ENCODE assay signal across 9 mouse cellular contexts in genomic region chr13:107600331-107601131, GRCm38 (mm10).
DNase-seq lines count a peak whose midpoint lies in the region; ATAC-seq and TF ChIP-seq lines count a peak whose summit lies in the region.
"Had no signal": no experiment of that assay in that cellular context is flagged by ENCODE, and none has a peak within 500 bp of the region (broad histone marks: within the 10 kb centered on the region; RNA-seq: fewer than 3 reads in every experiment).

No protein-coding gene starts in this region.

- peak overlapping the region; percentile 38 for H3K4me2 ChIP-seq in embryonic facial prominence, embryonic 13.5 days
- peak overlapping the region; percentile 36 for H3K4me2 ChIP-seq in hindbrain, embryonic 12.5 days (replicated peaks)
- H3K4me2 ChIP-seq in limb, embryonic 14.5 days (replicated peaks; ENCODE audit: low read depth, low read length, severe bottlenecking), result peak overlapping the region; percentile 23; the same call in 1 of the 2 replicates
- peak overlapping the region; percentile 34 for H3K4me2 ChIP-seq in midbrain, embryonic 13.5 days (replicated peaks)

- no peaks in the 10 kb centered on the region for H3K36me3 ChIP-seq in embryonic facial prominence, embryonic 13.5 days
- H3K36me3 ChIP-seq in hindbrain, embryonic 12.5 days, result no peaks in the 10 kb centered on the region
- H3K36me3 ChIP-seq in limb, embryonic 14.5 days (ENCODE audit: control insufficient read depth, insufficient read depth, low read length), result no peaks in the 10 kb centered on the region
- H3K36me3 ChIP-seq in midbrain, embryonic 13.5 days, result no peaks in the 10 kb centered on the region

- peak; percentile 37; the same call in 1 of the 2 replicates for ATAC-seq in embryonic facial prominence, embryonic 13.5 days (ENCODE audit: insufficient number of reproducible peaks, insufficient read depth, low FRiP score, low TSS enrichment, low read depth)
- ATAC-seq in hindbrain, embryonic 12.5 days (ENCODE audit: low FRiP score), result peak; percentile 74
- ATAC-seq in limb, embryonic 14.5 days (ENCODE audit: low FRiP score, low read depth), result peak; percentile 41; the same call in 1 of the 2 replicates
- peak; percentile 76 for ATAC-seq in midbrain, embryonic 13.5 days
- ATAC-seq in monocyte, adult 5-6 weeks (replicated peaks; ENCODE audit: insufficient number of reproducible peaks, low FRiP score, low TSS enrichment, poor library complexity, severe bottlenecking), result no peak

- no peak for TF ChIP-seq POLR2A in limb, embryonic 14.5 days (IDR thresholded peaks at IDR 0.05; ENCODE audit: borderline replicate concordance, extremely low read depth, insufficient read depth, insufficient read length)

- WGBS in embryonic facial prominence, embryonic 13.5 days, result 35% methylated on average over 22 of the region's 22 CpGs
- WGBS in hindbrain, embryonic 12.5 days, result 16% methylated on average over 19 of the region's 22 CpGs
- WGBS in limb, embryonic 14.5 days, result 32% methylated on average over 21 of the region's 22 CpGs
- 31% methylated on average over 17 of the region's 22 CpGs for WGBS in midbrain, embryonic 13.5 days

- H3K27ac ChIP-seq in embryonic facial prominence, embryonic 13.5 days, result no peak overlapping the region
- no peak overlapping the region for H3K27ac ChIP-seq in hindbrain, embryonic 12.5 days
- H3K27ac ChIP-seq in limb, embryonic 14.5 days (replicated peaks; ENCODE audit: low read depth, low read length), result no peak overlapping the region
- no peak overlapping the region for H3K27ac ChIP-seq in midbrain, embryonic 13.5 days
- no peak overlapping the region for H3K27ac ChIP-seq in layer of hippocampus, adult 2 months

- DNase-seq in adrenal gland, adult 8-10 months, result peak; percentile 54
- DNase-seq in limb, embryonic 14.5 days (ENCODE audit: low spot score), result peak; percentile 22
- DNase-seq in left cerebral cortex, adult 11 months (ENCODE audit: low spot score), result no peak
- DNase-seq in layer of hippocampus, adult 2 months (ENCODE audit: low spot score in 2 of 2), result no peak

- peaks cover 8% of the 10 kb centered on the region; the same call in 1 of the 2 replicates for H3K27me3 ChIP-seq in embryonic facial prominence, embryonic 13.5 days
- H3K27me3 ChIP-seq in hindbrain, embryonic 12.5 days, result no peaks in the 10 kb centered on the region
- H3K27me3 ChIP-seq in limb, embryonic 14.5 days (ENCODE audit: control insufficient read depth, insufficient read depth, low read length), result no peaks in the 10 kb centered on the region
- H3K27me3 ChIP-seq in midbrain, embryonic 13.5 days, result 0 out of 2 replicates have a peak, but pooled peaks cover 2% of the 10 kb centered on the region

- H3K9me3 ChIP-seq in embryonic facial prominence, embryonic 13.5 days, result 0 out of 2 replicates have a peak, but pooled peaks cover 7% of the 10 kb centered on the region
- H3K9me3 ChIP-seq in hindbrain, embryonic 12.5 days (replicated peaks), result peaks cover 6% of the 10 kb centered on the region
- no peaks in the 10 kb centered on the region for H3K9me3 ChIP-seq in limb, embryonic 14.5 days (ENCODE audit: control insufficient read depth, low read length)
- H3K9me3 ChIP-seq in midbrain, embryonic 13.5 days, result peaks cover 6% of the 10 kb centered on the region; the same call in 1 of the 2 replicates

- no peak overlapping the region for H3K4me3 ChIP-seq in embryonic facial prominence, embryonic 13.5 days
- H3K4me3 ChIP-seq in hindbrain, embryonic 12.5 days, result no peak overlapping the region
- H3K4me3 ChIP-seq in limb, embryonic 14.5 days (replicated peaks; ENCODE audit: low read length), result no peak overlapping the region
- no peak overlapping the region for H3K4me3 ChIP-seq in midbrain, embryonic 13.5 days (replicated peaks)
- H3K4me3 ChIP-seq in layer of hippocampus, adult 2 months, result no peak overlapping the region; the same call in 1 of the 2 replicates
- H3K4me3 ChIP-seq: myocyte had no signal

- no peak overlapping the region for H3K9ac ChIP-seq in embryonic facial prominence, embryonic 13.5 days
- H3K9ac ChIP-seq in hindbrain, embryonic 12.5 days, result peak overlapping the region; percentile 32; the same call in 1 of the 2 replicates
- H3K9ac ChIP-seq in limb, embryonic 14.5 days (ENCODE audit: low read depth, low read length, severe bottlenecking), result 0 out of 2 replicates have a peak overlapping the region, but pooled peaks have one; percentile 2
- no peak overlapping the region for H3K9ac ChIP-seq in midbrain, embryonic 13.5 days (replicated peaks)

- peaks cover 8% of the 10 kb centered on the region; the same call in 1 of the 2 replicates for H3K4me1 ChIP-seq in embryonic facial prominence, embryonic 13.5 days
- H3K4me1 ChIP-seq in hindbrain, embryonic 12.5 days, result peaks cover 22% of the 10 kb centered on the region
- H3K4me1 ChIP-seq in limb, embryonic 14.5 days (ENCODE audit: control insufficient read depth, insufficient read depth, low read length), result no peaks in the 10 kb centered on the region
- H3K4me1 ChIP-seq in midbrain, embryonic 13.5 days (replicated peaks), result peaks cover 21% of the 10 kb centered on the region

- no peak for TF ChIP-seq CTCF in layer of hippocampus, adult 2 months (conservative IDR thresholded peaks at IDR 0.05)

Comparison
In these comparisons a context has a peak if more than half of its experiments do, and no peak if none do; other contexts are left out.
1. DNase-seq: peak in adrenal gland, adult 8-10 months (single experiment) and limb, embryonic 14.5 days (single experiment); none in left cerebral cortex, adult 11 months (single experiment) and layer of hippocampus, adult 2 months (0 of 2).
2. H3K9ac ChIP-seq: peak in hindbrain, embryonic 12.5 days (single experiment) and limb, embryonic 14.5 days (single experiment); none in embryonic facial prominence, embryonic 13.5 days (single experiment) and midbrain, embryonic 13.5 days (single experiment).
3. Peak in every context shown above with its lines, with median percentiles within 50 percentile points of each other: H3K4me2 ChIP-seq.